Mouse (Mus musculus) ES-Bruce4 (cell line): ENCODE measurements around the gene C530008M17Rik.

Experiments used
- CTCF ChIP-seq: IDR thresholded peaks from one replicate; pipeline ENCODE4 v1.8.1; 2011; ENCODE audit warnings: low read depth, low read length
- EP300 ChIP-seq: IDR thresholded peaks from 2 replicates; pipeline ENCODE4 v1.6.1; 2011; ENCODE audit warnings: low read depth, low read length; ENCODE audit not compliant: insufficient read depth
- POLR2A ChIP-seq: IDR thresholded peaks from one replicate; pipeline ENCODE4 v1.8.1; 2011; ENCODE audit warnings: low read length; ENCODE audit not compliant: insufficient read depth

DNA sequence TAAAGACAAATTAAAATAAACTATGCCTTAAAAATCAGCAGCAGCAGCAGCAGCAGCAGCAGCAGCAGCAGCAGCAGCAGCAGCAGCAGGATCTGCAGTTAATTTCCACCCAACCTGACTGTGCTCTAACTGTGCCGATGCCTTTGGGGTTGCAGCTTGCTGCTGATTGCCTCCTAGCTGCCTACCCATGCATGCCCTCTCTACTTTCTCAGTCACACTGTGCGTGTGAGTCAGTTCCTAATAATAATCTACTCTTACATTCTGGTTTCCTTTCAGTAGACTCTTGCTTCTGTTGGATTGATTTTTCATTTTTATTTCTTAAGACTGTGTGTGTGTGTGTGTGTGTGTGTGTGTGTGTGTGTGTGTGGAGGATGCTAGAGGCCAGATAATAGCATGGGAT lies 236.8 kb downstream of the C530008M17Rik start:
- TF ChIP-seq POLR2A (no peak), EP300 (no peak), CTCF (no peak)
